Mouse (Mus musculus) ES-E14 (cell line): ENCODE measurements around the gene Arl15.

Source experiments
- CHD2 ChIP-seq: IDR thresholded peaks from 2 replicates; pipeline ENCODE4 v1.6.1; 2014; ENCODE audit warnings: mild to moderate bottlenecking, low read depth, low read length, inconsistent platforms
- HCFC1 ChIP-seq: IDR thresholded peaks from 2 replicates; pipeline ENCODE4 v1.6.1; 2012; ENCODE audit warnings: low read length, inconsistent platforms, borderline replicate concordance; ENCODE audit not compliant: insufficient read depth
- MAFK ChIP-seq: IDR thresholded peaks from 2 replicates; pipeline ENCODE4 v1.6.1; 2014; ENCODE audit warnings: mild to moderate bottlenecking, low read depth, low read length, inconsistent platforms; ENCODE audit not compliant: insufficient read depth
- ZC3H11A ChIP-seq: IDR thresholded peaks from 2 replicates; pipeline ENCODE4 v1.6.1; 2012; ENCODE audit warnings: low read depth, mild to moderate bottlenecking, inconsistent platforms, low read length, borderline replicate concordance
- ZNF384 ChIP-seq: IDR thresholded peaks from 2 replicates; pipeline ENCODE4 v1.6.1; 2012; ENCODE audit warnings: low read depth, low read length, inconsistent platforms

GRCm38 (mm10) chr13:113911986-113912519, 117.7 kb downstream of the Arl15 start:
- TF ChIP-seq HCFC1, result no peak
- no peak for TF ChIP-seq CHD2
- TF ChIP-seq ZNF384, result no peak
- no peak for TF ChIP-seq MAFK
- TF ChIP-seq ZC3H11A, result no peak
